Mouse (Mus musculus): Measurements from ENCODE around the gene Rbm47.

GRCm38 (mm10) chr5:66214395-66214935, 41.5 kb upstream of the Rbm47 start:
- no peak for TF ChIP-seq TAL1 (IDR thresholded peaks at IDR 0.05; ENCODE audit: low read length)
- no peak for TF ChIP-seq GATA1 (IDR thresholded peaks at IDR 0.05; ENCODE audit: low read length)
